Mouse (Mus musculus): ENCODE measurements around the gene Dpp6. TPM values are rescaled to one million over a fixed set of nuclear protein-coding genes. Genes with fewer than 3 reads are reported as not detected.

The Dpp6 gene
- polyA plus RNA-seq, 1 experiment: 0.01 TPM

- TF ChIP-seq CEBPB (IDR thresholded peaks at IDR 0.05; ENCODE audit: low read depth) (no peak), CTCF (IDR thresholded peaks at IDR 0.05; ENCODE audit: control insufficient read depth, insufficient read depth, insufficient read length) (no peak), USF1 (IDR thresholded peaks at IDR 0.05; ENCODE audit: low read depth) (no peak)
- Histone ChIP-seq H3K79me3 (ENCODE audit: low read depth) (no peaks in the 10 kb centered on the region), H3K79me2 (ENCODE audit: control insufficient read depth, insufficient read depth) (no peaks in the 10 kb centered on the region), H3ac (ENCODE audit: control insufficient read depth, insufficient read length, low read depth) (no peak overlapping the region), H3K27me3 (ENCODE audit: control insufficient read depth, insufficient read depth, insufficient read length) (no peaks in the 10 kb centered on the region), H3K36me3 (ENCODE audit: control insufficient read depth, insufficient read depth) (no peaks in the 10 kb centered on the region), H3K4me3 (ENCODE audit: insufficient read depth, poor library complexity, severe bottlenecking) (no peak overlapping the region)
These were observed 344.2 kb downstream of the Dpp6 start for GRCm38 (mm10) chr5:27161122-27161645.

GRCm38 (mm10) chr5:27168550-27168949 is 351.5 kb downstream of the Dpp6 start:
- no peak for TF ChIP-seq MYOG (IDR thresholded peaks at IDR 0.05; ENCODE audit: control insufficient read depth, extremely low read depth, insufficient read length)
- no peak for TF ChIP-seq CTCF (IDR thresholded peaks at IDR 0.05; ENCODE audit: control insufficient read depth, insufficient read depth, insufficient read length)
- no peak for TF ChIP-seq FOSL1 (IDR thresholded peaks at IDR 0.05; ENCODE audit: insufficient read depth, low read length, poor library complexity, severe bottlenecking)
- no peak for TF ChIP-seq MAX (IDR thresholded peaks at IDR 0.05)
- no peak for TF ChIP-seq CEBPB (IDR thresholded peaks at IDR 0.05; ENCODE audit: low read depth)
- no peak for TF ChIP-seq MYOD1 (IDR thresholded peaks at IDR 0.05; ENCODE audit: control insufficient read depth, insufficient read length, low read depth)
- TF ChIP-seq USF1 (IDR thresholded peaks at IDR 0.05; ENCODE audit: low read depth): no peak
- no peak overlapping the region for H3K4me3 ChIP-seq (ENCODE audit: insufficient read depth, poor library complexity, severe bottlenecking)
- H3ac ChIP-seq (ENCODE audit: control insufficient read depth, insufficient read length, low read depth): no peak overlapping the region
- H3K79me2 ChIP-seq (ENCODE audit: control insufficient read depth, insufficient read depth): no peaks in the 10 kb centered on the region
- H3K27me3 ChIP-seq (ENCODE audit: control insufficient read depth, insufficient read depth, insufficient read length): no peaks in the 10 kb centered on the region
- no peaks in the 10 kb centered on the region for H3K36me3 ChIP-seq (ENCODE audit: control insufficient read depth, insufficient read depth)
- H3K79me3 ChIP-seq (ENCODE audit: low read depth): no peaks in the 10 kb centered on the region

- no peaks in the 10 kb centered on the region for H3K27me3 ChIP-seq (ENCODE audit: control insufficient read depth, insufficient read depth, insufficient read length)
- no peak for TF ChIP-seq MAX (IDR thresholded peaks at IDR 0.05)
- no peak for TF ChIP-seq MYOD1 (IDR thresholded peaks at IDR 0.05; ENCODE audit: control insufficient read depth, insufficient read length, low read depth)
- TF ChIP-seq MYOG (IDR thresholded peaks at IDR 0.05; ENCODE audit: control insufficient read depth, extremely low read depth, insufficient read length): no peak
- TF ChIP-seq FOSL1 (IDR thresholded peaks at IDR 0.05; ENCODE audit: insufficient read depth, low read length, poor library complexity, severe bottlenecking): no peak
- no peak for TF ChIP-seq CEBPB (IDR thresholded peaks at IDR 0.05; ENCODE audit: low read depth)
- no peak for TF ChIP-seq CTCF (IDR thresholded peaks at IDR 0.05; ENCODE audit: control insufficient read depth, insufficient read depth, insufficient read length)
- TF ChIP-seq USF1 (IDR thresholded peaks at IDR 0.05; ENCODE audit: low read depth): no peak
- H3K4me3 ChIP-seq (ENCODE audit: insufficient read depth, poor library complexity, severe bottlenecking): no peak overlapping the region
- no peaks in the 10 kb centered on the region for H3K79me3 ChIP-seq (ENCODE audit: low read depth)
- H3ac ChIP-seq (ENCODE audit: control insufficient read depth, insufficient read length, low read depth): no peak overlapping the region
- no peaks in the 10 kb centered on the region for H3K36me3 ChIP-seq (ENCODE audit: control insufficient read depth, insufficient read depth)
- no peaks in the 10 kb centered on the region for H3K79me2 ChIP-seq (ENCODE audit: control insufficient read depth, insufficient read depth)
These were observed 368.0 kb downstream of the Dpp6 start for GRCm38 (mm10) chr5:27184963-27185362.

- TF ChIP-seq CTCF (IDR thresholded peaks at IDR 0.05; ENCODE audit: control insufficient read depth, insufficient read depth, insufficient read length): no peak
- no peak for TF ChIP-seq MYOD1 (IDR thresholded peaks at IDR 0.05; ENCODE audit: control insufficient read depth, insufficient read length, low read depth)
- no peak for TF ChIP-seq MYOG (IDR thresholded peaks at IDR 0.05; ENCODE audit: control insufficient read depth, extremely low read depth, insufficient read length)
- no peak for TF ChIP-seq USF1 (IDR thresholded peaks at IDR 0.05; ENCODE audit: low read depth)
- no peak for TF ChIP-seq MAX (IDR thresholded peaks at IDR 0.05)
- no peak for TF ChIP-seq FOSL1 (IDR thresholded peaks at IDR 0.05; ENCODE audit: insufficient read depth, low read length, poor library complexity, severe bottlenecking)
- TF ChIP-seq CEBPB (IDR thresholded peaks at IDR 0.05; ENCODE audit: low read depth): no peak
- Histone ChIP-seq H3ac (ENCODE audit: control insufficient read depth, insufficient read length, low read depth) (no peak overlapping the region), H3K36me3 (ENCODE audit: control insufficient read depth, insufficient read depth) (no peaks in the 10 kb centered on the region), H3K4me3 (ENCODE audit: insufficient read depth, poor library complexity, severe bottlenecking) (no peak overlapping the region), H3K79me2 (ENCODE audit: control insufficient read depth, insufficient read depth) (no peaks in the 10 kb centered on the region), H3K27me3 (ENCODE audit: control insufficient read depth, insufficient read depth, insufficient read length) (no peaks in the 10 kb centered on the region), H3K79me3 (ENCODE audit: low read depth) (no peaks in the 10 kb centered on the region)
These were observed 374.4 kb downstream of the Dpp6 start for GRCm38 (mm10) chr5:27191242-27191969.

- Histone ChIP-seq H3K36me3 (ENCODE audit: control insufficient read depth, insufficient read depth) (no peaks in the 10 kb centered on the region), H3K79me2 (ENCODE audit: control insufficient read depth, insufficient read depth) (no peaks in the 10 kb centered on the region), H3K4me3 (ENCODE audit: insufficient read depth, poor library complexity, severe bottlenecking) (no peak overlapping the region), H3K79me3 (ENCODE audit: low read depth) (no peaks in the 10 kb centered on the region), H3ac (ENCODE audit: control insufficient read depth, insufficient read length, low read depth) (no peak overlapping the region), H3K27me3 (ENCODE audit: control insufficient read depth, insufficient read depth, insufficient read length) (no peaks in the 10 kb centered on the region)
- TF ChIP-seq USF1 (IDR thresholded peaks at IDR 0.05; ENCODE audit: low read depth) (no peak), CEBPB (IDR thresholded peaks at IDR 0.05; ENCODE audit: low read depth) (no peak)
These were observed 377.2 kb downstream of the Dpp6 start for GRCm38 (mm10) chr5:27194157-27194556.

GRCm38 (mm10) chr5:27194975-27195374 is 378.0 kb downstream of the Dpp6 start:
- TF ChIP-seq MYOG (IDR thresholded peaks at IDR 0.05; ENCODE audit: control insufficient read depth, extremely low read depth, insufficient read length) (no peak), CTCF (IDR thresholded peaks at IDR 0.05; ENCODE audit: control insufficient read depth, insufficient read depth, insufficient read length) (no peak), CEBPB (IDR thresholded peaks at IDR 0.05; ENCODE audit: low read depth) (no peak), MAX (IDR thresholded peaks at IDR 0.05) (no peak), USF1 (IDR thresholded peaks at IDR 0.05; ENCODE audit: low read depth) (no peak), FOSL1 (IDR thresholded peaks at IDR 0.05; ENCODE audit: insufficient read depth, low read length, poor library complexity, severe bottlenecking) (no peak), MYOD1 (IDR thresholded peaks at IDR 0.05; ENCODE audit: control insufficient read depth, insufficient read length, low read depth) (no peak)
- Histone ChIP-seq H3K79me2 (ENCODE audit: control insufficient read depth, insufficient read depth) (no peaks in the 10 kb centered on the region), H3K4me3 (ENCODE audit: insufficient read depth, poor library complexity, severe bottlenecking) (no peak overlapping the region), H3K79me3 (ENCODE audit: low read depth) (no peaks in the 10 kb centered on the region), H3K36me3 (ENCODE audit: control insufficient read depth, insufficient read depth) (no peaks in the 10 kb centered on the region), H3K27me3 (ENCODE audit: control insufficient read depth, insufficient read depth, insufficient read length) (no peaks in the 10 kb centered on the region), H3ac (ENCODE audit: control insufficient read depth, insufficient read length, low read depth) (no peak overlapping the region)

Measured in C2C12 (cell line).